Mouse (Mus musculus): ENCODE results near the gene Txndc11.
"Not testable (repeated sequence)": the region's sequence is repeated elsewhere in the genome, so short reads cannot be mapped to it uniquely, and the experiment has no call there.

The Txndc11 gene

DNA sequence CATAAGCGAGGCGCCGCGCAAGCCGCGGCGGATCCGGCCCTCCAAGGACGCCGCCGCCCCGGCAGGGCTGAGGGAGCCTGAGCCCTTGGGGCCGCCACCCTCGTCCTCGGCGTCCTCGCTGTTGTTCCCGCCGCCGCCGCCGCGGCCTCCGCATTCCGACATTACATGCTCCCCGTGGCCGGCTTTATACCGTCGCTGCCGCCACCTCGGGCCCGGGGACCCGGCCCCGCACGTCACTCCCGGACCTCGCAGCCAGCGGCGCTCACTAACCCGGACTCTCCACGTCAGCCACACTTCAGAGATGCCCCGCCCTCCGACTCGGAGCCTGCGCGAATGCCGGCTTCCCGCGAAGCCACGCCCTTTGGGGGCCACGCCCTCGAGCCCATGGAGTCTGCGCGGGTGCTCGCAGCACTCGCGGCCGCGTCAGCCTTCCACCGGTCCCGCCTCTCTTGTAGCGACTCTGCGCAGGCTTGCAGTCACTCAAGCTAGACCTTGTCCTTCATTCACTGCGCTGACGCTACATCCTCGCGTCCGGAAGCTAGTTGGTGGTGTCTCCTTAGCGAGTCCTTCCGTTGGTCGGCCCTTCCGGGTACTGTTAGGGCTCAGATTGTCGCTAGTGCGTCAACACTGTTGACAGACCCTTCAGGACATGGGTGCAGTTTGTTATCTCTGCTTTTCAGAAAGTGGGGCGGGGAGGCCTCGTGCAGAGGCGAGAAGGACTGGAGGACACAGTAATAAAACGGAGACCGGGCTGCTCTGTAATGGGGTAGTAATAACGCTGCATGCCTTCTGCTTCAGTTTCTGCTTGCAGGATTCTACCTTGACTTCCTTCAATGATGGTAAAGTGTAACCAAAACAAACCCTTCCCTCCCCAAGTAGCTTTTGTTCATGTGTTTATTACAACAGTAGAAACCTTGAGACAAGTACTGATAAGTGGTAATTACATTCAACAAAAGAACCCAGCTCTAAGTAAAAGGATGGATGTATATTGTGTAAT is at the start of gene Txndc11:
TSS of gene Txndc11 (minus strand) at position 303 of the 997 bp plus-strand sequence.
- peak; percentile 99 for DNase-seq (ENCODE audit: low spot score)

DNA sequence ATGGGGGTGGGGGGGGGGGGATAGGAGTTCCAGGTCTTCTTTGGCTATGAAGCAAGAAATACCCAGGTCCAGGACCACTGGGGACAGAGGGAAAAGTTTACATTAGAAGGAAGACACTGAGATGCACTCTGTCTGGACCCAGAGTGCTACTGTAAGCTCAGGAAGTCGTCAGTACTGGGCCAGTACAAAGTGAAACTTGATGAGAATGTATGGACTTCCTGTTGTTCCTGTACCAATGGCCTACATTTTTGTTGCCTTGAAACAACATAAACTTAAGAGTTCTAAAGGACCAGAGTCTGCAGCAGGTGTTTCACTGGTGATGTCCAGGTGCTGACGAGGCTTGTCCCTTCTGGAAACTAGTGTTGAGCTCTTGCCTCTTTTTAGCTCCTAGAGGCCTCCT is 43.0 kb upstream of the Txndc11 start:
- DNase-seq (ENCODE audit: low spot score), result no peak

DNA sequence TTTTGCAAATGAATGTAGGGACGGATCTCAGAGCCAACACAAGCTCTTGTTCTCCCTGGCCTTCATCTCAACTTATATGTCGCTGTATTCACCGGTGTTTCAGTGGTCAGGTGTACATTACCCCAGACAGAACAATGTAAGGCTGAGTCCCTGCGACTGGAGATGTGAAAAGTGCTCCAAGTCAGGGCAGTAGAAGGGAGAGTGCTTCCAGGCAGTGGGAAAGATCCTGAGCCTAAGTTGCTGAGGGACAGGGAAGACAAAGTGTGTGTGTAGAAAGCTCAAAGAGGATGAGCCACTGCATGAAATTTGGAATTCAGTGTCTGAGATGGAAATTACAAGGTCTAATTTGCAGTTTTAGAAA is 42.4 kb upstream of the Txndc11 start:
- DNase-seq (ENCODE audit: low spot score), result no peak

DNA sequence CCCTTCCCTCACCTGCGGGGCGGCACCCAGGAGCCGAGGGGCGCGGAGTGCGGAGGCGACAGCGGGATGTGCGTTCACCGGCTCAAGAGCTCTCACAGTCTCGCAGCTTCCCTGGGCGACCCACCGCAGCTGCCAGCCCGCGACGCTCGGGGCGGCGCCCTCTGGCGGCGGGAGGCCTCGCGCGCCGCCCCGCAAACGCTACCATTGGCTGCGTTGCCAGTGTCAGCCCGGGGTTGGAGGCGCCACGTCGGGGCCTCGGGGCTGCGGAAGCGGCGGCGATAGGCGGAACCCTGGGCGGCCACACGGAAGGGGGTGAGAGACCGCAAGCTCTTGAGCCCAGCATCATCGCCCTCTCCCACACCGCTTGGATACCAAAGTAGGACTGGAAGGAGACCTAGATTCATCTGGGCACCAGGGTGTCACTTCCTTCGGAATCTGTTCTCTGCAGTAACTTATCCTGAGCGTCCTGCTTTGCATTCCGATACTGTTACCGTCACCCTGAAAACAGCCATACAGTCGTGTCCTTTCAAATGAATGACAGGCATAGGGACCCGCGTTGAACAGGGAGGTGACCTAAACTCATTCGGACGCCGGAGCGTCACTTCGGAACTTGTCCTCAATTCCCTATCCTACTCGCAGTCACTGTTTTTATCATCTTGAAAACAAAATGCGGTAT is 41.9 kb upstream of the Txndc11 start, which contains the start of gene Zc3h7a:
TSS of gene Zc3h7a (minus strand) at position 186 of the 676 bp plus-strand sequence.
- peak; percentile 88 for DNase-seq (ENCODE audit: low spot score)

DNA sequence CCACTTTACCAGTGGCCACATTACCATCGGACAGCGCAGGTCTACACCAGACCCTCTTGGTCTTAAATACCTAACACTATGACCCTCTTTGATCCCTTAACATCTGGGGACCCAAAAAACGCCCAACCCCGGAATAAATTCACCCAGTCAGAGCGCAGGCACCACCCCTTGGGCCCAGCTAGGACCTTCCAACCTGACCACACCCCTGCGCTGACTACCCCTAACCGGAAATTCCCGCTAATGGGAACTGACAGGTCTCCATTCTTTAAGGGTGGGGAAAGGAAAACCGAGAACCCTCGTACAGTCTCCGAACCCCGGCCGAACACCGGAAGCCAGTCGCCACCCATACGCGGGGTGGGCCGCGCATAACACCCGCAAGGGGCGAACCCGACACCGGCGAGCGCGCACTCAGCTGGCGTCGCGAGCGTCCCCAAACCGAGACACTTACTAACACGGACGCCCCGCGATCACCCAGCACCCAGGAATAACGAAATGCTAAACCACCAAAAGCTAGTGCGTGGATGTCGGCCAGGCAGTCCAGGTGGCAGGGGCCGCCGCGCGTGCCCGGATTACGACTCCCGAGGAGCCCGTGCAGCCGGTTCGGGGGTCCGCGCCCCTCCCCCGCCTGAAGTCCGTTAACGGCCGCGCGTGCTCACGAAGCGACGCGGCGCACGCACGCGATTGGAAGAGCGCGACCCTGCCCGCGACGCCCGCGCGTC is 41.2 kb upstream of the Txndc11 start:
- peak; percentile 74 for DNase-seq (ENCODE audit: low spot score)

DNA sequence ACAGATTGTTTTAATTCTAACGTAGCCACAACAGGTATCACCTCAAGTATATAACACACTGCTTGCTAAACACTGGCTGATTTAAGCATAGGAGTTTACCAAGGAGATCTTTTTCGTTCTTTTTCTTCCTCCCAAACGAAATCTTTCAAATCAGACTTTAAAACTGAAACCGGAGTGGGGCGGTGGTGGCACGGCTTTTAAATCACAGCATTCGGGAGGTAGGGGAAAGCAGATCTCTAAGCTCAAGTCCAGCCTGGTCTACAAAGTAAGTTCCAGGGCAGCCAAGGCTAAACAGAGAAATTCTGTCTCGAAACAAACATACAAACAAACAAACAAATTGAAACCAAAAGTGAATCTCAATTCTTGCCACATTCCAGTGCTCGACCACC is 40.6 kb upstream of the Txndc11 start:
- peak; percentile 46 for DNase-seq (ENCODE audit: low spot score)

DNA sequence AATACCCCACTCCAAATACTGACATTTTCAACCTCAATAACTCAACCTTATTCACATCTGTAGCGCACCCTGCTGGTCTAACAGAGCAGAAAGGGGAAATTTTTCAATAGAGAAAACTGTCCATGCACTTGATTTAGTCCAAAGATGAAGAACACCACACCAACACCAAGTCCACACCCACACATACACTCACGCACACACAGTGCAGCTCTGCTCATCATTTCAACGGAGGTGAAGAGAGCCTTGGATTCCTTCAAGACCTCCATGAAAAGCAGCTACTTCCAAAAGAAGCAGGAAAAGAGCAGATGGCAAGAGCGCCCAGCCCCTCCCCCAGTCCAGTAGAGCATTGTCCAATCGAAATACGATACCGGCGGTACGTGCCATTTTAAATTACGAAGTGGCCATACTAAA is 40.2 kb upstream of the Txndc11 start:
- DNase-seq (ENCODE audit: low spot score), result peak; percentile 83

DNA sequence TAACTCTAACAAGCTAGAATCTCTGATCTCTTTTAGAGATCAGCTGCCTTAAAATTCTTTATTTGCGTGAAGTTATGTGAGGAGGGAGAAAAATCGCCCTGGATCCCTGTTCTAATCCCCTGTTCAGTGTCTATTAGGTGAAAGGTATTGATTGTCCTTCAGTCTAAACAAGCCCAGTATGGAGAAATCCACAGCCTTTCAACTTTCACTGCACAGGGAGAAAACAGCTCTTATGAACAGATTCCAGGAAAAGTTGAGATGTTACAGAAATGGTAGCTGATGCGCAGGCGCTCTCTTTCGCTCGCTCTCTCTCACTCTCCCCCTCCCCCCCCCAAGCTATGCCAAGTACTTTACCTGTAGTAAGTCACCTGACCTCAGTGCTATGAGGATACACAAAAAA is 37.2 kb upstream of the Txndc11 start:
- no peak for DNase-seq (ENCODE audit: low spot score)

DNA sequence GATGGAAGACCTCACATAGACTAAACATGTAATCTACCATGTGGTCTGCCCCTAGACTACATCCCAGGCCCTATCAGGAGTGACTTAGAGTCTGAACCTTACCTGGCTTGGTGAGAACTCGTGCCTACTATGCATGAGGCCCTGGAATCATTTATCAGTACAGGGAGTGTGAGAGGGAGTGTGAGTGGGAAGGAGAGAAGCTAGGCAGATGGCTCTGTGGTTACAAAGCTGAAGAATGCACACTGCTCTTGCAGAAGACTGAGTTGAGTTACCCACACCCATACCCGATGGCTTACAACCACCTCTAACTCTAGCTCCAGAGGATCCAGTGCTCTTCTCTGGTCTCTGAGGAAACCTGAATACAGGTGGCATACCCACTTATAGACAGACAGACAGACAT is 32.0 kb upstream of the Txndc11 start:
- DNase-seq (ENCODE audit: low spot score), result no peak

DNA sequence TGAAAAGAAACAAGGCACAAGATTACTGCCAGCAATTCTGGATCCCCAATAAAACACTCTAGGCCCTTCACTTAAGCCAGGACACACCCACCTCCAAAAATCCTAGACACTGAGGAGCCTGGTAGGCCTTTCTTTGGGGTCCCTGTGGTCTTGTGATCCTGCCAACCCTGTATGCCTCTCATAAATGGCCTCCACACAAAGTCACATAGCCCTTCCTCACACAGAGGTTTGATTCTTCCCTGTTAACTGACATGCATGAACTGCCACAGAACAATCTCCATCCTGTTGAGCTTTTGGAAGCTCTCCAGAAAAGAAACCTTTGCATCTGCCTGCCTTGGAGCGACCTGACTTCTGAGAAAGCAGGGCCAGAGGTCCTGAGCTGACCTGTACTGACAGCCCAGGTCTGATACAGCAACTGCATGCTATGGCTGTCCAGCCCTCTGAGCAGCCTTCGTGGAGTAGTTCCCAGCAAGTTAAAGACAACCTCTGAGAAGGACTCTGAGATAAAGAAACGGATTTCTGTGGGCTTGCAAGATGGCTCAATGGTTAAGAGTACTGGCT is 30.3 kb upstream of the Txndc11 start:
- DNase-seq (ENCODE audit: low spot score), result no peak

DNA sequence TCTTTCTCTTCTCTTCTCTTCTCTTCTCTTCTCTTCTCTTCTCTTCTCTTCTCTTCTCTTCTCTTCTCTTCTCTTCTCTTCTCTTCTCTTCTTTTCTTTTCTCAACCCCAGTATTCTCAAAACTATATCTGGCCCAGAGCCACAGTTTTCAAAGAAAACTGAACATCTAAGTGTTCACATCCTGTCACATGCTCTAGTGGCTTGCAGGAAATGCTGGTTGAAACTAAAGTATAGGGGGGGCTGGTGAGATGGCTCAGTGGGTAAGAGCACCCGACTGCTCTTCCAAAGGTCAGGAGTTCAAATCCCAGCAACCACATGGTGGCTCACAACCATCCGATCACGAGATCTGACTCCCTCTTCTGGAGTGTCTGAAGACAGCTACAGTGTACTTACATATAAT is 23.3 kb upstream of the Txndc11 start:
- DNase-seq (ENCODE audit: low spot score), result not testable (repeated sequence)

DNA sequence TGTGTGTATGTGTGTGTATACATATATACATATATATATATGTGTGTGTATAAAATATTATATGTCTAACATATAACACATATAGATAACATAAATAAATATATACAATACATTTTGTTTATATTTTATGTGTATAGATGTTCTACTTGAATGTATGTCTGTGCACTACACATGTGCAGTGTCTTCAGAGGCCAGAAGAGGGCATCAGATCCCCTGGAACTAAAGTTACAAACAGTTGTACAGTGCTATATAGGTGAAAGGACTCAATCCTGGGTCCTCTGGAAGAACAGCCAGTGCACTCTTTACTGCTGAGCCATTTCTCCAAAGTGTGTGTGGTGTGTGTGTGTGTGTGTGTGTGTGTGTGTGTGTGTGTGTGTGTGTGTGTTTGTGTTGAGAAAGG is 20.1 kb upstream of the Txndc11 start:
- DNase-seq (ENCODE audit: low spot score), result no peak

DNA sequence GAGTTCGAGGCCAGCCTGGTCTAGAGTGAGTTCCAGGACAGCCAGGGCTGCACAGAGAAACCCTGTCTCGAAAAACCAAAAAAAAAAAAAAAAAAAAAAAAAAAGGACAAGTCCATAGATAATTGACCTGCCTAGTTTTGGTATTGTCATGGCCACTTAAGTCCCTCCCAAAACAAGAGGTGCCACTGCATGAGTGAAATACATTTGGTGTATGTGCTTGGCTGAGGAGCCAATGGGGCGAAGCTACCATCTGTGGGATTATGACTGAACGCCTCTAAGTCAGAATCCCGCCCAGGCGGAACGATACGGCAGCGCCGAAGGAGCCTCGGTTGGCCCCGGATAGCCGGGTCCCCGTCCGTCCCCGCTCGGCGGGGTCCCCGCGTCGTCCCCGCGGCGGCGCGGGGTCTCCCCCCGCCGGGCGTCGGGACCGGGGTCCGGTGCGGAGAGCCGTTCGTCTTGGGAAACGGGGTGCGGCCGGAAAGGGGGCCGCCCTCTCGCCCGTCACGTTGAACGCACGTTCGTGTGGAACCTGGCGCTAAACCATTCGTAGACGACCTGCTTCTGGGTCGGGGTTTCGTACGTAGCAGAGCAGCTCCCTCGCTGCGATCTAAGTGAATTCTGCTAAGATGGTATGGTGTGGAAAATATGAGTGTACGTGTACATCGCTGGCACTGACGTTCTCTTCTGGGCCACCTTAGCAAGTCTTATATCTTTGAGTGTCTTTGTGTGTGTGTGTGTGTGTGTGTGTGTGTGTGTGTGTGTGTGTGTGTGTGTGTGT is 9.4 kb upstream of the Txndc11 start:
- peak; percentile 37 for DNase-seq (ENCODE audit: low spot score)

DNA sequence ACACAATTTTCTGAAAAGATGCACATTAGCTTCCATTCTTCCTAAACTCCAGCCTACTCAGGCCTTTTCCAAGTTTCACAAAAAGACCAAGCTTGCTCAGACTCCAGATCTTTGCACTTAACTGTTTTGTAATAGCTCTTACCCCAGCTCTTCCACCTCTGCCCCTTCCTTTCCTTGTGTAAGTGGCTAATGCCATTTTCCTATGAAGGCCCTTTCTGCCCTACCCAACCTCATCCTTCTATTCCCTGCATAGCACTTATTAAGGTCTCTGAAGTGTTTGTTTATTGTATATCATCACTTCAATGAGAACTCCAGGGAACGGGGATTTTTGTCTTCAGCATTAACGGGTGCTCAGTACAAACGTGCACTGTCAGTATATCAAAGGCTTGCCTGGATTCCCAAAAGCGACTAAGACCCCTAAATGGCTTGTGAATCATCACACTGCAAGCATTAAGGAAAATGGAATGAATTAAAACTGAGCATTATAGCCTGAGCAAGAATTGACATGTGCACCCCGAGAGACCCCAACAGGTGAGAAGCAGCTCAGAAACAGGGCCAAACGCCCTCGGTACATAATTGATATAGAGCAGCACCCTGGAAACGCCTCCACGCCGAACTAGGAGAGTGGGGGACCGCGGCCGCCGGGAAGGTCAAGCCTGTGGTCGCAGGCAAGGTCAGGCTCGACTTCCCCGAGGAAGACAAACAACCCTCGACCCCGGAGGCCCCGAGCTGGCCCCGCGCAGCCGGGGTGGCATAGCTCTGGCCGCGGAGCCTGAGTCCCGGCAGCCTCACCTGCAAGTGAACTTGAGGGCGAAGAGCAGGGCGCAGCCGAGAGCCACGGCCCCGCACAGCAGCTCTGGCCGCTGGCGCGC is 738 bp downstream of the Txndc11 start:
- DNase-seq (ENCODE audit: low spot score), result peak; percentile 57

DNA sequence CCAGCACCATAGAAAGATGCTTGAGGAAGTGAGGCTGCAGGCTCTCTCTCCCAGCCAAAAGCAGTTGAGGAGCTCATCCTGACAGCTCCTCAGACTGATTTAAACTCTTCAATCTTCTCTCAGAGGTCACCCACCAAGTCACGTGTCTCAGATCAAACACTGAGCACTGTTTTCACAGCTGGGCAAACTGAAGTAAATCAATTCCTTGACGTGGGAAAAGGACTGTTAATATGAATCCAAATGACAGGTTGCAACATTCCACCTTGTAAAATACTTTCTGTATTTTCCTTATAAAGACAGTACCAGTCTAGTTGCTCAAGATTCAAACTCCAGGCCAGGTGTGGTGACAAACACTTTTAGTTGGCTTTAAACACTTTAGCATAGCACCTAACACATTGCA is 1.6 kb downstream of the Txndc11 start:
- peak; percentile 25 for DNase-seq (ENCODE audit: low spot score)

DNA sequence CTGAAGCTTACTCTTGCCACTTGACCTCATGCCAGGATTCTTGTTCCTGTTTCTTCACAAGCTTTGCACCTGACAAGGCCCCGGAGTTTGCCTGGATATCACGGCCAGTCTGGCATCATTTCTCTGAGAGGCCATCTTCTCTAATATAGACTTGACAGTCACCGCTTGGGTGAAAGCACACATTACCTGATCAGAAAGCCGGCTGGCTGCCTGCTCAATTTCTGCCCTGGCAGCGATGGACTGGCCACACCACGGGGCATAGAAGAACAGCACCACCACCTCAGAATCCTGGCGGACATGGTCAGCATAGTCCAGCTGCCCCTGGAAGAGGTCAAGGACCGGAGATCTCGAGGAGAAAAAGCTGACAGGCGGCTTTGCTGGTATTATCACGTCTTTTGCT is 6.1 kb downstream of the Txndc11 start:
- no peak for DNase-seq (ENCODE audit: low spot score)

DNA sequence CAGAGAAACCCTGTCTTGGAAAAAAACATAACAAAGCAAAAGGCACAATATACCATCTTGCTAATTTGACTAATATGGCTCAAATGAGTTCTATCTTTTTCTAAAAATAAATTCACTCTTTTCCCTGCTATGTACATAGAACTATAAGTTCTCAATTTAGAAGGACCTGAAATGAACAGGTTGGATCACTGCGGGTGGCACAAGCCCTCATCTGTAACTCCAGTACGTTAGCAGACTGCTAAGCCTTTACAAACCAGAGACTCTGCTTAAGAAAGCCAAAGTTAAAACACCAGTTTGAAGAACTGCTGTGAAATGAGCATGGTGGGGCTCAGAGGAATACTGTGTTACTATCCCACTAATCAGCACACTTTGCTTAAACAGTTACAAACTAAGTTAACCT is 9.1 kb downstream of the Txndc11 start:
- no peak for DNase-seq (ENCODE audit: low spot score)

DNA sequence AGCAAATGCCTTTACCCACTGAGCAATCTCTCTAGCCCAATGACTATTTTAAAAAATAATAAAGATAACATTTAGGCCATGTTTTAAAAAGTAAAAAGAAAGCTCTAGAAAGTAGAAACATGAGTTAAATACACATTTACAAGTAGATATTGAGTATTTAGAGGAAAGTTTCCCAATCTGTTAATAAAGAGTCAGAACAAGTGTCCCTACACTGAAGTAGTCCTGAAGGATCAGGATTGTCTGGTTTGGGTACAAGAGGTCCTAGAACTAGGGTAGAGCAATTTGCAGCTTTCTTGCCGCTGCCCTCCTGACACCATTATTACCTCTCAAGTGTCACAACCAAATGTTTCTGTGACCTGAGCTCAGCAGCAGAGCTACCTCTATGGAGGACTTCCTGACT is 10.3 kb downstream of the Txndc11 start:
- DNase-seq (ENCODE audit: low spot score), result no peak

DNA sequence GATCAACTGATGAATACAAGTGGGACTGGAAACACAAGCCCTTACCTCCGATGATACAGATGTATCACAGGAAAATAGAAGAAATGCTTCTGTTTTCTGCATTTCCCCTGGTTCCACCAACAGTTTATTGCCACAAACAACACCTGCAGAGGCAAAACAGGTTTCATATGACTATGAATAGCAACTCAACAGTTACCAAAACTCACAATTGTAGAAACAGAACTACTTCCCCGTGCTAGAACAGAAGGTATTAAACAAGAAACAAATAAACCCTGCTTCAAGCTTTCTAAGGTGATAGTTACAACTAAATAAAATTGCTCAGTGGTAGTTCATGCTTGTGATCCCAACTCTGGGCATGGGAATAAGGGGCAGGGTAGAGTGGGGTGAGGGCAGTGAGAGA is 11.8 kb downstream of the Txndc11 start:
- no peak for DNase-seq (ENCODE audit: low spot score)

DNA sequence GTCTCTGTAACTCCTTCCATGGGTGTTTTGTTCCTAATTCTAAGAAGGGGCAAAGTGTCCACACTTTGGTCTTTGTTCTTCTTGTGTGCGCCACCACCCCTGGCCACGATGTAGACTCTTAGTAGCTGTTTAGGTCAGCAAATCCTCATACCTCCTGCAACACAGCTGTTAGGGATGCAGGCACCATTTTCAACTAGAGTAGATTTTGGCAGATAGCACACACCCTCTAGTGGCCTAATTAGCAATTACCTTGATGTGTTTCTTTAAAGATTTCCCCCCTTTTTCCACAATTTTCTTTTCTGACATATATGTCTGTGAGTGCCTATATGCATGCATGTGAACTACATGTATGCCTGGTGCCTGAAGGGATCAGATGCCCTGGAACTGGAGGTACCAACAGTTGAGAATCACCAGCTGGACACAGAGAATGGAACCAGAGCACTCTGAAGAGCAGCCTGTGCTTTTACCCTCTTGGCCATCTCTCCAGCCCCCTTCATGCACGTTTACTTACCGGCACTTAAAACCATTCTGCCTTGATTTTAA is 25.2 kb downstream of the Txndc11 start:
- DNase-seq (ENCODE audit: low spot score), result peak; percentile 54
